Mouse (Mus musculus) Patski (cell line): ENCODE measurements around the gene Rbfox1. TPM values are rescaled to one million over a fixed set of nuclear protein-coding genes. Genes with fewer than 3 reads are reported as not detected.

Experiments used
- ATAC-seq: fragments of 100-300 bp; one replicate; pipeline ENCODE4 v1.8.0; 2021
- CTCF ChIA-PET: fragments of 350-600 bp; sonication (Branson Sonifier 250); formaldehyde crosslinking; loops from one replicate; lab custom pipeline; 2022; ENCODE audit warnings: inconsistent platforms; lab: Charles Lee
- POLR2A ChIA-PET: fragments of 350-600 bp; sonication (Branson Sonifier 250); formaldehyde crosslinking; loops from one replicate; lab custom pipeline; 2022; ENCODE audit warnings: antibody characterized with exemption, inconsistent platforms; lab: Charles Lee
- DNase-seq: peaks from one replicate; pipeline ENCODE4 v3.0.0-alpha.2; 2011; ENCODE audit warnings: low read depth, low spot score
- H3K27me3 ChIP-seq: fragments of 371-371 bp; one replicate; pipeline ENCODE4 v1.5.1; 2021
- CTCF ChIP-seq: fragments of 100-300 bp; IDR thresholded peaks from one replicate; pipeline ENCODE4 v1.5.1; 2021
- in situ Hi-C: fragments of 300-500 bp; cut with MboI; formaldehyde crosslinking; loops from 3 replicates; pipeline ENCODE4 v1.11.1; 2018; ENCODE audit warnings: low pct_unique_long_range_greater_than_20kb, mixed read lengths
- polyA plus RNA-seq: library from polyadenylated mRNA; unstranded; gene quantifications from one replicate; pipeline ENCODE4 v1.2.3, GENCODE M21; 2021

Rbfox1 gene
- polyA plus RNA-seq, 1 experiment from 2014 or later: not detected

GRCm38 (mm10) chr16:7158856-7159826 lies 1274.0 kb downstream of the Rbfox1 start:
- TF ChIP-seq CTCF: no peak
- ChIA-PET POLR2A (interaction anchor here (0.8 kb wide), 1 partner anchor 12 kb away, joined by 4 read pairs; no protein-coding TSS in a partner anchor), CTCF (interaction anchor here (0.7 kb wide), 1 partner anchor 10 kb away, joined by 3 read pairs; no protein-coding TSS in a partner anchor)
- in situ Hi-C loops: no loop called here
- no peaks in the 10 kb centered on the region for H3K27me3 ChIP-seq
- ATAC-seq (no peak), DNase-seq (no peak)

GRCm38 (mm10) chr16:7159827-7160217 lies 1274.7 kb downstream of the Rbfox1 start:
- CTCF ChIA-PET: interaction anchor here (0.7 kb wide), 1 partner anchor 11 kb away, joined by 3 read pairs; no protein-coding TSS in a partner anchor
- no peak for TF ChIP-seq CTCF
- no peaks in the 10 kb centered on the region for H3K27me3 ChIP-seq
- DNase-seq: no peak
- POLR2A ChIA-PET: interaction anchor here (0.8 kb wide), 1 partner anchor 13 kb away, joined by 4 read pairs; no protein-coding TSS in a partner anchor
- in situ Hi-C loops: no loop called here
- no peak for ATAC-seq

- in situ Hi-C loops: no loop called here
- ChIA-PET CTCF (no interaction called here), POLR2A (no interaction called here)
- no peaks in the 10 kb centered on the region for H3K27me3 ChIP-seq
- no peak for TF ChIP-seq CTCF
- no peak for ATAC-seq
- DNase-seq: no peak
These were observed 1277.0 kb downstream of the Rbfox1 start for GRCm38 (mm10) chr16:7162168-7162567.

- CTCF ChIA-PET: no interaction called here
- in situ Hi-C loops: no loop called here
- no peak for ATAC-seq
- DNase-seq: no peak
- POLR2A ChIA-PET: no interaction called here
- no peaks in the 10 kb centered on the region for H3K27me3 ChIP-seq
- TF ChIP-seq CTCF: no peak
These were observed 1278.5 kb downstream of the Rbfox1 start for GRCm38 (mm10) chr16:7163688-7164087.

- ATAC-seq (no peak), DNase-seq (no peak)
- H3K27me3 ChIP-seq: no peaks in the 10 kb centered on the region
- CTCF ChIA-PET: no interaction called here
- in situ Hi-C loops: no loop called here
- POLR2A ChIA-PET: no interaction called here
- TF ChIP-seq CTCF: no peak
These were observed 1279.1 kb downstream of the Rbfox1 start for GRCm38 (mm10) chr16:7164153-7164737.

- H3K27me3 ChIP-seq: no peaks in the 10 kb centered on the region
- ChIA-PET POLR2A (no interaction called here), CTCF (no interaction called here)
- DNase-seq (no peak), ATAC-seq (no peak)
- no peak for TF ChIP-seq CTCF
- in situ Hi-C loops: no loop called here
These were observed 1290.8 kb downstream of the Rbfox1 start for GRCm38 (mm10) chr16:7175960-7176359.

GRCm38 (mm10) chr16:7187788-7188187 lies 1302.6 kb downstream of the Rbfox1 start:
- TF ChIP-seq CTCF: no peak
- no peak for DNase-seq
- ChIA-PET POLR2A (no interaction called here), CTCF (interaction anchor here (1.3 kb wide), 1 partner anchor 14 kb away, joined by 3 read pairs; no protein-coding TSS in a partner anchor)
- in situ Hi-C loops: no loop called here
- no peak for ATAC-seq
- H3K27me3 ChIP-seq: peaks cover 3% of the 10 kb centered on the region

- H3K27me3 ChIP-seq: peaks cover 11% of the 10 kb centered on the region
- no peak for ATAC-seq
- no peak for TF ChIP-seq CTCF
- ChIA-PET POLR2A (no interaction called here), CTCF (interaction anchor here (1.6 kb wide), 1 partner anchor 13 kb away, joined by 3 read pairs; no protein-coding TSS in a partner anchor)
- DNase-seq: no peak
- in situ Hi-C loops: no loop called here
These were observed 1308.4 kb downstream of the Rbfox1 start for GRCm38 (mm10) chr16:7193535-7193934.

GRCm38 (mm10) chr16:7197953-7198352 lies 1312.8 kb downstream of the Rbfox1 start:
- DNase-seq (no peak), ATAC-seq (no peak)
- ChIA-PET POLR2A (no interaction called here), CTCF (no interaction called here)
- H3K27me3 ChIP-seq: peaks cover 16% of the 10 kb centered on the region
- in situ Hi-C loops: no loop called here
- no peak for TF ChIP-seq CTCF

- no peak for ATAC-seq
- ChIA-PET POLR2A (no interaction called here), CTCF (interaction anchor here (1.0 kb wide), 1 partner anchor 8 kb away, joined by 3 read pairs; no protein-coding TSS in a partner anchor)
- no peak for TF ChIP-seq CTCF
- in situ Hi-C loops: no loop called here
- peaks cover 20% of the 10 kb centered on the region for H3K27me3 ChIP-seq
- DNase-seq: no peak
These were observed 1315.1 kb downstream of the Rbfox1 start for GRCm38 (mm10) chr16:7200239-7200638.
